Mouse (Mus musculus) myocyte (in vitro differentiated cells): Measurements from ENCODE around the gene Dbx2.

ENCODE experiments used
- MAX ChIP-seq: IDR thresholded peaks from one replicate; pipeline ENCODE4 v1.6.1; 2011; ENCODE audit warnings: low read depth, mild to moderate bottlenecking, control low read depth
- MYOD1 ChIP-seq, 3 experiments: IDR thresholded peaks; one replicate each; pipeline ENCODE4 v1.6.1; 2011; ENCODE audit warnings: control low read depth in 2 of 3, low read depth in 2 of 3, mild to moderate bottlenecking in 2 of 3, moderate library complexity in 1 of 3; ENCODE audit not compliant: insufficient read length in 2 of 3, control insufficient read depth in 1 of 3
- SRF ChIP-seq: IDR thresholded peaks from one replicate; pipeline ENCODE4 v1.6.1; 2011; ENCODE audit warnings: low read depth; ENCODE audit not compliant: control insufficient read depth, insufficient read length

- TF ChIP-seq MAX = no peak
- no peak for TF ChIP-seq MYOD1 (IDR thresholded peaks at IDR 0.05; ENCODE audit: control insufficient read depth in 1 of 3, insufficient read length in 2 of 3, low read depth in 2 of 3)
- no peak for TF ChIP-seq SRF
Observed at GRCm38 (mm10) chr15:95702206-95702605, 46.4 kb upstream of the Dbx2 start.
